Mouse (Mus musculus): Measurements from ENCODE around the gene Cox4i2. TPM values are rescaled to one million over a fixed set of nuclear protein-coding genes. Genes with fewer than 3 reads are reported as not detected.
A peak's percentile ranks its signal among the peaks of the same experiment; 100 is the strongest.

The Cox4i2 gene
- polyA plus RNA-seq, 1 experiment from 2014 or later, result 20.9 TPM

DNA sequence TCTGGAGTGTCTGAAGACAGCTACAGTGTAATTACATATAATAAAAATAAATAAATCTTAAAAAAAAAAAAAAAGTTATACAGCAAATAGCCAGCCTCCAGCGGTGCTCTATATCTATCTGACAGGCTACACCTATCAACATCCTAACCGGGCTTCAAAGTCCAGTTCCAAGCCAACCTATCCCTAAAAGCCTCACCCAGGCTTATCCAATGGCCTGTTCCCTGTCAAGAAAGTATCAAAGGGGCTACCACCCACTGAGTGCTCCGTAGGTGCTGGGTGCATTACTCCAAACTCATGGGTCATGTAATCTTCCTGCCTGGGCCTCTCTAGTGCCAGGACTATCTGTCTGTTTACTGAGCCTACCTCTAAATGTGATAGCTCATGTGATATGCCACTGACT, 54.2 kb downstream of the Cox4i2 start:
- H3K9me3 ChIP-seq (replicated peaks), result no peaks in the 10 kb centered on the region
- H3K27ac ChIP-seq, result no peak overlapping the region
- no peak overlapping the region for H3K4me2 ChIP-seq
- H3K4me3 ChIP-seq (replicated peaks), result no peak overlapping the region
- peaks cover 6% of the 10 kb centered on the region; the same call in 1 of the 2 replicates for H3K36me3 ChIP-seq
- no peak overlapping the region for H3K9ac ChIP-seq
- ATAC-seq (replicated peaks; ENCODE audit: low FRiP score), result no peak
- no peaks in the 10 kb centered on the region for H3K27me3 ChIP-seq
- H3K4me1 ChIP-seq, result peaks cover 67% of the 10 kb centered on the region
- 90% methylated on average over 3 of the region's 3 CpGs for WGBS

DNA sequence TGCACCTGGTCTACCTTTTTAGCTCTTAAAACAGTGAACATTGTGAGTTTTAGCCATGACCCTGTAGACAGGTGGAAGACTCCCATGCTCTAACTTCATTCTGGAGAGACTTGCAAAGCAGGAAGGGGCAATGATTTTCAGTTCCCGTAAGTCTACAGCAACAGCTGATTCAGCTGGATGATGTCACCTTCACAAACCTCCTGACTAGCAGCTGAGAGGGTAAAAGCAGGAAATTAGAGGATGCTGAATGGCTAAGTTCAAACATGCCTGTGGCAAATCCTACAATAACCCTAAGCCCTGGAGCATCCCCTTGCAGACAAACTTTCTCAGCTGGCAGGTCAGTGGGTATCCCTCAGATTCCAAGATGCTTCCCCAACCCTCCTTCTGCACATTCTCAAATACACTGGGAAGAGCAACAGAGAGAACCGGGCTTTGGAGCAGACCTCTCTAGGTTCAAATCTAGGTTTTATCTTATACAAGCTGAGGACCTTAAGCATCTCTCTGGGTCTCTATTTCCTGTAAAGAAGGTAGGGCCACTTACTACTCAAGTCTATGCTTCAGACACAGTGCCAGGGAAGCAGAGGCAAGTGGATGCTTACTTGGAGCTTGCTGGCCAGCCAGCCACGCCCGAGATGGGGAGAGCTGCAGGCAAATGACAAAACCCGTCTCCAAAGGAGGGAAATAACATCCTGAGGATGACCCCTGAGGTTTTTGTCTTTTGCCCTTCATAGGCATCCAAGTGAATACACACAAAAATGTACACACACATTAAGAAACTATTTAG, 56.4 kb downstream of the Cox4i2 start:
- ATAC-seq (replicated peaks; ENCODE audit: low FRiP score), result no peak
- H3K27ac ChIP-seq, result peak overlapping the region; percentile 50; the same call in 1 of the 2 replicates
- WGBS, result 78% methylated on average over 5 of the region's 5 CpGs

GRCm38 (mm10) chr2:152811336-152812165, 57.6 kb downstream of the Cox4i2 start:
- H3K9ac ChIP-seq, result no peak overlapping the region
- no peaks in the 10 kb centered on the region for H3K9me3 ChIP-seq (replicated peaks)
- WGBS, result 22% methylated on average over 3 of the region's 3 CpGs
- peak overlapping the region; percentile 70 for H3K27ac ChIP-seq
- H3K36me3 ChIP-seq, result peaks cover 6% of the 10 kb centered on the region; the same call in 1 of the 2 replicates
- peak; percentile 41 for ATAC-seq (replicated peaks; ENCODE audit: low FRiP score)
- H3K4me3 ChIP-seq (replicated peaks), result no peak overlapping the region
- no peak overlapping the region for H3K4me2 ChIP-seq
- H3K4me1 ChIP-seq, result peaks cover 51% of the 10 kb centered on the region
- H3K27me3 ChIP-seq, result no peaks in the 10 kb centered on the region

More for the DNA sequence above, 56.4 kb downstream of the Cox4i2 start:
- H3K36me3 ChIP-seq, result peaks cover 6% of the 10 kb centered on the region; the same call in 1 of the 2 replicates
- H3K4me3 ChIP-seq (replicated peaks), result no peak overlapping the region
- H3K27me3 ChIP-seq, result no peaks in the 10 kb centered on the region
- H3K4me2 ChIP-seq, result no peak overlapping the region
- no peaks in the 10 kb centered on the region for H3K9me3 ChIP-seq (replicated peaks)
- H3K9ac ChIP-seq, result no peak overlapping the region
- H3K4me1 ChIP-seq, result peaks cover 51% of the 10 kb centered on the region

DNA sequence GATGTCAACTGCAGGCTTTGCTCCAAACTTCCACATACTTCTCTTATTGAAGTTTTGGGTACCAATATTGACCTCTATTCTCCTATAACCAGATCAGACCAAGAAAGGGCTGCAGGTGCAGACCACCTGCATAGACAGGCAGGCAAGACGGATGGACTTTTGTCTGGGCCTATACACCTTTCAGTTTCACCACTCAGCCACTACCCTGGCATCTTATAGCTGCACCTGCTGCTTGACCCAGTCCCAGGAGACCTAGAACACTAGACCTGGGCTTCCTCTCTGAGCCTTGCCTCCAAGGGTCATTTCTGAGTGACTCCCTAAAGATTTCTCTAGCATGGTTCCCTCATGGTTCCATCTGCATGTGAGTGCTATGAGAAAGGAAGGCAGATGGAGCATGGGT, 59.3 kb downstream of the Cox4i2 start:
- no peak overlapping the region for H3K27ac ChIP-seq
- WGBS, result 100% methylated on average over 1 of the region's 1 CpGs

DNA sequence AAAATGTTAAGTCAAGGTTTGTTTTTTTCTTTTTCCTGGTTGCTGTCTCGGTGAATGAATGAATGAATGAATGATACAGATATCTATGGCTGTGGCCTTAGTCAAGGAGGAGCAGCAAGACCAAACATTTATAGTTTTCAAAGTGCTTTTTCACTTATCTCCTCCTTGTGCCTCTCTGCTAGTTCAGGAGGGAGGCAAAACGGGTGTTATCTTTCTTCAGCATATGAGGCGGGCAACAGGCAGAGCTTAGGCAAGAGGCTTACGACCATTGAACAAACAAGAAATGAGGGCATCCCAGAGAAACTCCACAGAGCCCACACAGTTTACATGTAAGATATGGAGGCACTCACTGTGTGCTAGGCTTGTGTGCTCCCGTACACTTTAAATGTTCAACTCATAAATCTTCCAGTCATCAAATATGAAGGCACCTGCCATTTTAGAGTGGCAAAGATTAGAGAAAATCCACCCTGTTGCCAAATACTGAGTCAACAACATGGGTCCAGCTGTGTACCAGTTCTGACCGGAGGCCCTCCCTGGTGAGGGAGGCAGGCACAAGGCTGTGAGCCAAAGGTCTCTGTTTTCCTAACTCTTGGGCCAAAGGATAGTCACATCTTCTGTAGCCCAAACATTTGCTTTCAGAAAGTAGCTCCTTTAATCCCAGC, 60.4 kb downstream of the Cox4i2 start:
- peaks cover 9% of the 10 kb centered on the region for H3K36me3 ChIP-seq
- H3K4me1 ChIP-seq, result peaks cover 73% of the 10 kb centered on the region
- no peaks in the 10 kb centered on the region for H3K27me3 ChIP-seq
- no peak overlapping the region for H3K4me2 ChIP-seq
- H3K9me3 ChIP-seq (replicated peaks), result no peaks in the 10 kb centered on the region
- ATAC-seq (replicated peaks; ENCODE audit: low FRiP score), result no peak; the same call in 1 of the 2 replicates
- no peak overlapping the region for H3K27ac ChIP-seq
- no peak overlapping the region for H3K4me3 ChIP-seq (replicated peaks)
- H3K9ac ChIP-seq, result no peak overlapping the region
- 73% methylated on average over 6 of the region's 6 CpGs for WGBS

More for the DNA sequence above, 59.3 kb downstream of the Cox4i2 start:
- Histone ChIP-seq H3K9me3 (replicated peaks) (no peaks in the 10 kb centered on the region), H3K27me3 (no peaks in the 10 kb centered on the region), H3K4me3 (replicated peaks) (no peak overlapping the region), H3K9ac (no peak overlapping the region), H3K4me1 (peaks cover 62% of the 10 kb centered on the region), H3K4me2 (no peak overlapping the region), H3K36me3 (peaks cover 6% of the 10 kb centered on the region; the same call in 1 of the 2 replicates)
- no peak for ATAC-seq (replicated peaks; ENCODE audit: low FRiP score)

Small RNA genes lying within 50 kb of the gene (microRNA-seq; reads per million reads assigned to microRNA genes)
- gene Gm23802, result not detected

Other genes starting within 250 kb of the Cox4i2 start
- not detected in 2 replicates for gene Defb26, start 242.5 kb upstream of the Cox4i2 start, polyA plus RNA-seq (2015; fragmentation: Nextera tagmentation; extraction: Ambion mirVana)
- gene Defb28, start 235.9 kb upstream of the Cox4i2 start, polyA plus RNA-seq (2015; fragmentation: Nextera tagmentation; extraction: Ambion mirVana), result 0.67 and 0.95 TPM in 2 replicates
- 0.90 and 1.6 TPM in 2 replicates for gene Defb29, start 214.1 kb upstream of the Cox4i2 start, polyA plus RNA-seq (2015; fragmentation: Nextera tagmentation; extraction: Ambion mirVana)
- not detected in 2 replicates for gene Gm17416, start 184.8 kb upstream of the Cox4i2 start, polyA plus RNA-seq (2015; fragmentation: Nextera tagmentation; extraction: Ambion mirVana)
- not detected in 2 replicates for gene Defb21, start 181.4 kb upstream of the Cox4i2 start, polyA plus RNA-seq (2015; fragmentation: Nextera tagmentation; extraction: Ambion mirVana)
- gene Defb19, start 173.9 kb upstream of the Cox4i2 start, polyA plus RNA-seq (2015; fragmentation: Nextera tagmentation; extraction: Ambion mirVana), result 4.4 and 4.8 TPM in 2 replicates
- gene Defb45, start 154.8 kb upstream of the Cox4i2 start, polyA plus RNA-seq (2015; fragmentation: Nextera tagmentation; extraction: Ambion mirVana), result not detected in 2 replicates
- 0.67 and 0.88 TPM in 2 replicates for gene Defb36, start 149.8 kb upstream of the Cox4i2 start, polyA plus RNA-seq (2015; fragmentation: Nextera tagmentation; extraction: Ambion mirVana)
- gene Defb25, start 131.1 kb upstream of the Cox4i2 start, polyA plus RNA-seq (2015; fragmentation: Nextera tagmentation; extraction: Ambion mirVana), result 23.2 and 25.2 TPM in 2 replicates
- gene Rem1, start 127.2 kb upstream of the Cox4i2 start, polyA plus RNA-seq (2015; fragmentation: Nextera tagmentation; extraction: Ambion mirVana), result 59.1 and 62.5 TPM in 2 replicates
- 141 and 147 TPM in 2 replicates for gene H13, start 84.7 kb upstream of the Cox4i2 start, polyA plus RNA-seq (2015; fragmentation: Nextera tagmentation; extraction: Ambion mirVana)
- 29.5 and 31.0 TPM in 2 replicates for gene Mcts2, start 67.1 kb upstream of the Cox4i2 start, polyA plus RNA-seq (2015; fragmentation: Nextera tagmentation; extraction: Ambion mirVana)
- 133 and 143 TPM in 2 replicates for gene Id1, start 17.9 kb upstream of the Cox4i2 start, polyA plus RNA-seq (2015; fragmentation: Nextera tagmentation; extraction: Ambion mirVana)
- gene Bcl2l1, start 77.6 kb downstream of the Cox4i2 start, polyA plus RNA-seq (2015; fragmentation: Nextera tagmentation; extraction: Ambion mirVana), result 99.5 and 106 TPM in 2 replicates
- gene Tpx2, start 93.8 kb downstream of the Cox4i2 start, polyA plus RNA-seq (2015; fragmentation: Nextera tagmentation; extraction: Ambion mirVana), result 88.5 and 98.2 TPM in 2 replicates
- 0.43 and 0.77 TPM in 2 replicates for gene Mylk2, start 157.2 kb downstream of the Cox4i2 start, polyA plus RNA-seq (2015; fragmentation: Nextera tagmentation; extraction: Ambion mirVana)
- gene Foxs1, start 179.0 kb downstream of the Cox4i2 start, polyA plus RNA-seq (2015; fragmentation: Nextera tagmentation; extraction: Ambion mirVana), result 5.1 and 6.9 TPM in 2 replicates
- 3.0 and 3.1 TPM in 2 replicates for gene Dusp15, start 197.5 kb downstream of the Cox4i2 start, polyA plus RNA-seq (2015; fragmentation: Nextera tagmentation; extraction: Ambion mirVana)
- 1.1 and 1.6 TPM in 2 replicates for gene Ttll9, start 208.3 kb downstream of the Cox4i2 start, polyA plus RNA-seq (2015; fragmentation: Nextera tagmentation; extraction: Ambion mirVana)

Measured in kidney, embryonic 15.5 days (tissue).